In genomic region chr11:3808162-3808561, GRCm38 (mm10) we compare ENCODE assay signal across 10 mouse cellular contexts. TPM values are rescaled to one million over a fixed set of nuclear protein-coding genes. Genes with fewer than 3 reads are reported as not detected.
DNase-seq lines count a peak whose midpoint lies in the region; ATAC-seq and TF ChIP-seq lines count a peak whose summit lies in the region.
"Had no signal": no experiment of that assay in that cellular context is flagged by ENCODE, and none has a peak within 500 bp of the region (broad histone marks: within the 10 kb centered on the region; RNA-seq: fewer than 3 reads in every experiment).

No protein-coding gene starts in this region.

- no peak for TF ChIP-seq POLR2A in small intestine, adult 2 months (IDR thresholded peaks at IDR 0.05; ENCODE audit: low read depth, low read length)

- no peaks in the 10 kb centered on the region for H3K4me1 ChIP-seq in heart, postnatal 0 days (ENCODE audit: control insufficient read depth, insufficient read depth)
- no peaks in the 10 kb centered on the region for H3K4me1 ChIP-seq in midbrain, postnatal 0 days (ENCODE audit: insufficient read depth, low read length)
- no peaks in the 10 kb centered on the region for H3K4me1 ChIP-seq in midbrain, embryonic 13.5 days (replicated peaks)
- no peaks in the 10 kb centered on the region for H3K4me1 ChIP-seq in small intestine, adult 2 months (ENCODE audit: control insufficient read depth, insufficient read depth, insufficient read length, low read length)
- H3K4me1 ChIP-seq: limb, embryonic 12.5 days had no signal

- H3K36me3 ChIP-seq in heart, postnatal 0 days (replicated peaks; ENCODE audit: control insufficient read depth, insufficient read depth, low read length): no peaks in the 10 kb centered on the region
- H3K36me3 ChIP-seq in midbrain, postnatal 0 days (ENCODE audit: insufficient read depth, low read length): no peaks in the 10 kb centered on the region
- H3K36me3 ChIP-seq in midbrain, embryonic 13.5 days: no peaks in the 10 kb centered on the region
- H3K36me3 ChIP-seq in small intestine, adult 2 months (ENCODE audit: control insufficient read depth, insufficient read depth, low read length): no peaks in the 10 kb centered on the region
- H3K36me3 ChIP-seq: limb, embryonic 12.5 days had no signal

- no peaks in the 10 kb centered on the region for H3K27me3 ChIP-seq in heart, postnatal 0 days (ENCODE audit: control insufficient read depth, insufficient read depth, low read length)
- H3K27me3 ChIP-seq in midbrain, postnatal 0 days (ENCODE audit: insufficient read depth, low read length): no peaks in the 10 kb centered on the region
- H3K27me3 ChIP-seq in midbrain, embryonic 13.5 days: no peaks in the 10 kb centered on the region
- H3K27me3 ChIP-seq in small intestine, adult 2 months (ENCODE audit: control insufficient read depth, insufficient read depth, low read length): no peaks in the 10 kb centered on the region
- H3K27me3 ChIP-seq: limb, embryonic 12.5 days had no signal

- TF ChIP-seq EP300 in heart, postnatal 0 days (IDR thresholded peaks at IDR 0.05; ENCODE audit: low read depth): no peak

- no peak overlapping the region for H3K4me3 ChIP-seq in heart, postnatal 0 days (ENCODE audit: low read depth, low read length)
- H3K4me3 ChIP-seq in midbrain, postnatal 0 days (ENCODE audit: low read depth, low read length): no peak overlapping the region
- no peak overlapping the region for H3K4me3 ChIP-seq in midbrain, embryonic 13.5 days (replicated peaks)
- H3K4me3 ChIP-seq in small intestine, adult 2 months (ENCODE audit: low read depth, low read length): no peak overlapping the region
- H3K4me3 ChIP-seq: limb, embryonic 12.5 days had no signal

- no peak for DNase-seq in heart, postnatal 0 days (ENCODE audit: low spot score)
- no peak for DNase-seq in heart, adult 11 months
- peak; percentile 64 for DNase-seq in midbrain, postnatal 0 days (ENCODE audit: low spot score)
- DNase-seq in cerebellum, postnatal 36 days: peak; percentile 57
- DNase-seq in urinary bladder, postnatal 25 days (ENCODE audit: low spot score): no peak
- DNase-seq in frontal cortex, postnatal 25 days (ENCODE audit: low spot score in 2 of 2): no peak

- no peak overlapping the region for H3K4me2 ChIP-seq in heart, postnatal 0 days (ENCODE audit: low read depth, low read length)
- H3K4me2 ChIP-seq in midbrain, postnatal 0 days (ENCODE audit: low read depth, low read length, poor library complexity, severe bottlenecking): no peak overlapping the region
- no peak overlapping the region for H3K4me2 ChIP-seq in midbrain, embryonic 13.5 days (replicated peaks)
- H3K4me2 ChIP-seq: limb, embryonic 12.5 days had no signal

- ATAC-seq in heart, postnatal 0 days (ENCODE audit: insufficient read depth, low read depth): no peak
- ATAC-seq in midbrain, postnatal 0 days (ENCODE audit: low FRiP score): no peak
- no peak for ATAC-seq in midbrain, embryonic 13.5 days
- ATAC-seq: forebrain, embryonic 16.5 days had no signal

- no peak overlapping the region for H3K9ac ChIP-seq in heart, postnatal 0 days (replicated peaks; ENCODE audit: low read depth, low read length)
- H3K9ac ChIP-seq in midbrain, postnatal 0 days (replicated peaks; ENCODE audit: low read length, poor library complexity, severe bottlenecking): no peak overlapping the region
- no peak overlapping the region for H3K9ac ChIP-seq in midbrain, embryonic 13.5 days (replicated peaks)
- H3K9ac ChIP-seq: limb, embryonic 12.5 days had no signal

- TF ChIP-seq CTCF in heart, postnatal 0 days (IDR thresholded peaks at IDR 0.05; ENCODE audit: low read depth): peak; percentile 62
- TF ChIP-seq CTCF in midbrain, postnatal 0 days (IDR thresholded peaks at IDR 0.05): peak; percentile 76
- peak; percentile 28; the same call in 1 of the 2 replicates for TF ChIP-seq CTCF in small intestine, adult 2 months (IDR thresholded peaks at IDR 0.05; ENCODE audit: extremely low read depth, insufficient read length, insufficient replicate concordance, low read depth, low read length)

- no peak overlapping the region for H3K27ac ChIP-seq in heart, postnatal 0 days (ENCODE audit: low read depth)
- no peak overlapping the region for H3K27ac ChIP-seq in midbrain, postnatal 0 days (ENCODE audit: low read depth, low read length)
- H3K27ac ChIP-seq in midbrain, embryonic 13.5 days: no peak overlapping the region
- H3K27ac ChIP-seq in small intestine, adult 2 months (ENCODE audit: insufficient read depth, low read depth, low read length): no peak overlapping the region
- H3K27ac ChIP-seq: limb, embryonic 12.5 days had no signal

- 15% methylated on average over 3 of the region's 3 CpGs for WGBS in heart, postnatal 0 days
- 25% methylated on average over 3 of the region's 3 CpGs for WGBS in midbrain, postnatal 0 days
- whole genome bisulfite sequencing in midbrain, embryonic 13.5 days: 38% methylated on average over 3 of the region's 3 CpGs
- 22% methylated on average over 3 of the region's 3 CpGs for WGBS in small intestine, adult 2 months

- H3K9me3 ChIP-seq in heart, postnatal 0 days (replicated peaks; ENCODE audit: control insufficient read depth, low read length): 0 out of 2 replicates have a peak, but pooled peaks cover 2% of the 10 kb centered on the region
- no peaks in the 10 kb centered on the region for H3K9me3 ChIP-seq in midbrain, postnatal 0 days (ENCODE audit: low read length)
- H3K9me3 ChIP-seq in midbrain, embryonic 13.5 days: no peaks in the 10 kb centered on the region

RNA-seq across cellular contexts. Expression of gene Osbp2, which starts 55.5 kb away (rescaled TPM):
- 6.3 and 8.9 TPM in 2 replicates for total RNA-seq in heart, postnatal 0 days (2014; rRNA removed; ENCODE audit: low replicate concordance)
- polyA plus RNA-seq in heart, postnatal 0 days (2015; fragmentation: Nextera tagmentation; extraction: Ambion mirVana): 2.9 TPM in 2 replicates
- 67.2 and 96.0 TPM in 2 replicates for total RNA-seq in midbrain, postnatal 0 days (2014; rRNA removed)
- polyA plus RNA-seq in midbrain, postnatal 0 days (2015; fragmentation: Nextera tagmentation; extraction: Ambion mirVana): 51.8 and 52.5 TPM in 2 replicates
- 12.7 and 14.9 TPM in 2 replicates for polyA plus RNA-seq in midbrain, embryonic 13.5 days (2015; fragmentation: Nextera tagmentation; extraction: Ambion mirVana)
- polyA plus RNA-seq in small intestine, adult 2 months (2012; rRNA removed): 0.11 and 0.52 TPM in 2 replicates

Comparison
In these comparisons a context has a peak if more than half of its experiments do, and no peak if none do; other contexts are left out.
1. DNase-seq: peak in midbrain, postnatal 0 days (single experiment) and cerebellum, postnatal 36 days (2 of 2); none in heart, postnatal 0 days (single experiment), heart, adult 11 months (single experiment), urinary bladder, postnatal 25 days (single experiment) and frontal cortex, postnatal 25 days (0 of 2).
2. Peak in every context shown above with its lines, with median percentiles within 50 percentile points of each other: CTCF ChIP-seq.